Mouse (Mus musculus): ENCODE data around the gene Papolb.

DNA sequence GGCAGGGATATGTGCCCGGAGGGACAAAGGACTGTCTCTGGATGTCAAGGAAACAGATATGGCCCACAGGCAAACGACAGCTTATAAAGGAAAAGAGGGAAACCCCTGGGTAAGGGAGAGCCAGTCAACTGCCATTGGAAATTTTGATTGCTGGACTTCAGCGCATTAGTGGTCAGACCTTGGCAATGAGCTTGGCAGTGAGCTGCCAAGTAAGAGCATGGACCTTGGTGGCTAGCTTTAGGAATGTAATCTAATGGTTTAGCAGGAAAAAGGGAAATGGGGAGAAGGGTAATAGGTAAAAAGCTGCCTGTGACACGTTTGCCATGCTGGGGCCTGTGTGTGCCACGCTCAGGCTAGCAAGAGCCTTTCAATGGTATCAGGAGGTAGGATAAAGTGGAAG is 26.0 kb upstream of the Papolb start:
- TF ChIP-seq EP300 (IDR thresholded peaks at IDR 0.05) = no peak
- TF ChIP-seq CTCF (IDR thresholded peaks at IDR 0.05) = no peak
